Mouse (Mus musculus): ENCODE data around the gene Samd15. TPM values are rescaled to one million over a fixed set of nuclear protein-coding genes. Genes with fewer than 3 reads are reported as not detected.

Samd15 gene
- polyA plus RNA-seq, 1 experiment from 2014 or later: 1.7 TPM

- Histone ChIP-seq H3K9me3 (ENCODE audit: control insufficient read depth, low read length) (no peaks in the 10 kb centered on the region), H3K27ac (ENCODE audit: low read depth, low read length) (no peak overlapping the region), H3K27me3 (replicated peaks; ENCODE audit: control insufficient read depth, insufficient read depth, low read length) (no peaks in the 10 kb centered on the region), H3K4me3 (ENCODE audit: low read length) (no peak overlapping the region), H3K4me2 (ENCODE audit: low read length) (no peak overlapping the region), H3K9ac (ENCODE audit: low read depth, low read length) (no peak overlapping the region), H3K4me1 (ENCODE audit: control insufficient read depth, insufficient read depth, low read depth, low read length) (no peaks in the 10 kb centered on the region), H3K36me3 (ENCODE audit: control insufficient read depth, insufficient read depth, low read length) (no peaks in the 10 kb centered on the region)
- WGBS: 69% methylated on average over 7 of the region's 7 CpGs
- 0 out of 2 replicates have a peak, but pooled peaks have one; percentile 27 for ATAC-seq
Measured at GRCm38 (mm10) chr12:87219362-87219761, 19.8 kb downstream of the Samd15 start.

GRCm38 (mm10) chr12:87224950-87225349 is 25.4 kb downstream of the Samd15 start:
- no peak for ATAC-seq
- no peaks in the 10 kb centered on the region for H3K36me3 ChIP-seq (ENCODE audit: control insufficient read depth, insufficient read depth, low read length)
- no peaks in the 10 kb centered on the region for H3K4me1 ChIP-seq (ENCODE audit: control insufficient read depth, insufficient read depth, low read depth, low read length)
- H3K9ac ChIP-seq (ENCODE audit: low read depth, low read length): no peak overlapping the region
- H3K4me2 ChIP-seq (ENCODE audit: low read length): no peak overlapping the region
- no peak overlapping the region for H3K27ac ChIP-seq (ENCODE audit: low read depth, low read length)
- no peak overlapping the region for H3K4me3 ChIP-seq (ENCODE audit: low read length)
- no peaks in the 10 kb centered on the region for H3K9me3 ChIP-seq (ENCODE audit: control insufficient read depth, low read length)
- H3K27me3 ChIP-seq (replicated peaks; ENCODE audit: control insufficient read depth, insufficient read depth, low read length): no peaks in the 10 kb centered on the region
- WGBS: 81% methylated on average over 10 of the region's 10 CpGs

GRCm38 (mm10) chr12:87226801-87227200 is 27.3 kb downstream of the Samd15 start:
- H3K27me3 ChIP-seq (replicated peaks; ENCODE audit: control insufficient read depth, insufficient read depth, low read length): no peaks in the 10 kb centered on the region
- no peak overlapping the region for H3K9ac ChIP-seq (ENCODE audit: low read depth, low read length)
- no peak overlapping the region for H3K4me2 ChIP-seq (ENCODE audit: low read length)
- no peak overlapping the region for H3K4me3 ChIP-seq (ENCODE audit: low read length)
- no peaks in the 10 kb centered on the region for H3K9me3 ChIP-seq (ENCODE audit: control insufficient read depth, low read length)
- 80% methylated on average over 7 of the region's 7 CpGs for WGBS
- H3K36me3 ChIP-seq (ENCODE audit: control insufficient read depth, insufficient read depth, low read length): no peaks in the 10 kb centered on the region
- no peak for ATAC-seq
- H3K4me1 ChIP-seq (ENCODE audit: control insufficient read depth, insufficient read depth, low read depth, low read length): no peaks in the 10 kb centered on the region
- H3K27ac ChIP-seq (ENCODE audit: low read depth, low read length): no peak overlapping the region

GRCm38 (mm10) chr12:87229633-87230032 is 30.1 kb downstream of the Samd15 start:
- no peaks in the 10 kb centered on the region for H3K27me3 ChIP-seq (replicated peaks; ENCODE audit: control insufficient read depth, insufficient read depth, low read length)
- no peak overlapping the region for H3K9ac ChIP-seq (ENCODE audit: low read depth, low read length)
- no peaks in the 10 kb centered on the region for H3K4me1 ChIP-seq (ENCODE audit: control insufficient read depth, insufficient read depth, low read depth, low read length)
- no peaks in the 10 kb centered on the region for H3K36me3 ChIP-seq (ENCODE audit: control insufficient read depth, insufficient read depth, low read length)
- ATAC-seq: no peak
- no peak overlapping the region for H3K27ac ChIP-seq (ENCODE audit: low read depth, low read length)
- H3K4me3 ChIP-seq (ENCODE audit: low read length): no peak overlapping the region
- no peak overlapping the region for H3K4me2 ChIP-seq (ENCODE audit: low read length)
- 95% methylated on average over 2 of the region's 2 CpGs for WGBS
- no peaks in the 10 kb centered on the region for H3K9me3 ChIP-seq (ENCODE audit: control insufficient read depth, low read length)

- H3K27me3 ChIP-seq (replicated peaks; ENCODE audit: control insufficient read depth, insufficient read depth, low read length): no peaks in the 10 kb centered on the region
- H3K36me3 ChIP-seq (ENCODE audit: control insufficient read depth, insufficient read depth, low read length): no peaks in the 10 kb centered on the region
- H3K9ac ChIP-seq (ENCODE audit: low read depth, low read length): no peak overlapping the region
- H3K27ac ChIP-seq (ENCODE audit: low read depth, low read length): no peak overlapping the region
- no peak overlapping the region for H3K4me2 ChIP-seq (ENCODE audit: low read length)
- no peaks in the 10 kb centered on the region for H3K9me3 ChIP-seq (ENCODE audit: control insufficient read depth, low read length)
- H3K4me3 ChIP-seq (ENCODE audit: low read length): no peak overlapping the region
- H3K4me1 ChIP-seq (ENCODE audit: control insufficient read depth, insufficient read depth, low read depth, low read length): no peaks in the 10 kb centered on the region
- no peak for ATAC-seq
Measured at GRCm38 (mm10) chr12:87230379-87230895, 30.9 kb downstream of the Samd15 start.

- peaks cover 22% of the 10 kb centered on the region for H3K36me3 ChIP-seq (ENCODE audit: control insufficient read depth, insufficient read depth, low read length)
- WGBS: 88% methylated on average over 5 of the region's 5 CpGs
- ATAC-seq: no peak
Measured at GRCm38 (mm10) chr12:87236882-87237483, 37.5 kb downstream of the Samd15 start.

GRCm38 (mm10) chr12:87238632-87239031 is 39.1 kb downstream of the Samd15 start, which contains the start of gene Noxred1:
TSS of gene Noxred1 (minus strand) at chr12:87238732.
- H3K9ac ChIP-seq (ENCODE audit: low read depth, low read length): no peak within 1 kb of the TSS
- H3K27me3 ChIP-seq (replicated peaks; ENCODE audit: control insufficient read depth, insufficient read depth, low read length): no peaks in the 10 kb centered on the region
- no peaks in the 10 kb centered on the region for H3K4me1 ChIP-seq (ENCODE audit: control insufficient read depth, insufficient read depth, low read depth, low read length)
- no peak within 1 kb of the TSS for H3K4me2 ChIP-seq (ENCODE audit: low read length)
- no peak within 1 kb of the TSS for H3K4me3 ChIP-seq (ENCODE audit: low read length)
- WGBS: 100% methylated on average over 1 of the region's 1 CpGs
- H3K27ac ChIP-seq (ENCODE audit: low read depth, low read length): no peak within 1 kb of the TSS
- no peaks in the 10 kb centered on the region for H3K9me3 ChIP-seq (ENCODE audit: control insufficient read depth, low read length)
- H3K36me3 ChIP-seq (ENCODE audit: control insufficient read depth, insufficient read depth, low read length): peaks cover 26% of the 10 kb centered on the region
- ATAC-seq: no peak

More at GRCm38 (mm10) chr12:87236882-87237483, 37.5 kb downstream of the Samd15 start:
- no peak overlapping the region for H3K27ac ChIP-seq (ENCODE audit: low read depth, low read length)
- H3K4me2 ChIP-seq (ENCODE audit: low read length): no peak overlapping the region
- H3K27me3 ChIP-seq (replicated peaks; ENCODE audit: control insufficient read depth, insufficient read depth, low read length): no peaks in the 10 kb centered on the region
- no peak overlapping the region for H3K4me3 ChIP-seq (ENCODE audit: low read length)
- no peaks in the 10 kb centered on the region for H3K9me3 ChIP-seq (ENCODE audit: control insufficient read depth, low read length)
- no peaks in the 10 kb centered on the region for H3K4me1 ChIP-seq (ENCODE audit: control insufficient read depth, insufficient read depth, low read depth, low read length)
- H3K9ac ChIP-seq (ENCODE audit: low read depth, low read length): no peak overlapping the region

- Histone ChIP-seq H3K9me3 (ENCODE audit: control insufficient read depth, low read length) (no peaks in the 10 kb centered on the region), H3K27ac (ENCODE audit: low read depth, low read length) (no peak overlapping the region), H3K4me3 (ENCODE audit: low read length) (no peak overlapping the region), H3K4me1 (ENCODE audit: control insufficient read depth, insufficient read depth, low read depth, low read length) (no peaks in the 10 kb centered on the region), H3K36me3 (ENCODE audit: control insufficient read depth, insufficient read depth, low read length) (peaks cover 57% of the 10 kb centered on the region), H3K9ac (ENCODE audit: low read depth, low read length) (no peak overlapping the region), H3K27me3 (replicated peaks; ENCODE audit: control insufficient read depth, insufficient read depth, low read length) (no peaks in the 10 kb centered on the region), H3K4me2 (ENCODE audit: low read length) (no peak overlapping the region)
- WGBS: 97% methylated on average over 6 of the region's 6 CpGs
- ATAC-seq: no peak
Measured at GRCm38 (mm10) chr12:87250161-87250560, 50.6 kb downstream of the Samd15 start.

- H3K9me3 ChIP-seq (ENCODE audit: control insufficient read depth, low read length): no peaks in the 10 kb centered on the region
Measured at GRCm38 (mm10) chr12:87253878-87254277, 54.4 kb downstream of the Samd15 start.

More at GRCm38 (mm10) chr12:87253878-87254277, 54.4 kb downstream of the Samd15 start:
- H3K4me2 ChIP-seq (ENCODE audit: low read length): no peak overlapping the region
- no peak for ATAC-seq
- H3K27ac ChIP-seq (ENCODE audit: low read depth, low read length): no peak overlapping the region
- 95% methylated on average over 6 of the region's 6 CpGs for WGBS
- no peaks in the 10 kb centered on the region for H3K27me3 ChIP-seq (replicated peaks; ENCODE audit: control insufficient read depth, insufficient read depth, low read length)
- H3K4me3 ChIP-seq (ENCODE audit: low read length): no peak overlapping the region
- no peak overlapping the region for H3K9ac ChIP-seq (ENCODE audit: low read depth, low read length)
- H3K4me1 ChIP-seq (ENCODE audit: control insufficient read depth, insufficient read depth, low read depth, low read length): no peaks in the 10 kb centered on the region
- peaks cover 59% of the 10 kb centered on the region for H3K36me3 ChIP-seq (ENCODE audit: control insufficient read depth, insufficient read depth, low read length)

All from hindbrain, embryonic 16.5 days (tissue).